Mouse (Mus musculus): ENCODE measurements at regions not wholly inside any gene's neighbourhood (a gene's known extent, or its start where the extent isn't known, plus 50 kb on each side); places are given as distances from the start of the nearest gene placed in this dataset.

GRCm38 (mm10) chr10:7271156-7271555 lies 59.1 kb upstream of the Cnksr3 start:
- no peak for TF ChIP-seq GATA1 (IDR thresholded peaks at IDR 0.05; ENCODE audit: borderline replicate concordance, low read length)
- no peak for TF ChIP-seq CTCF (IDR thresholded peaks at IDR 0.05; ENCODE audit: low read depth, low read length)
- no peak for TF ChIP-seq TAL1 (conservative IDR thresholded peaks at IDR 0.05; ENCODE audit: low read depth, low read length)
- no peak for TF ChIP-seq POLR2AphosphoS5 (IDR thresholded peaks at IDR 0.05; ENCODE audit: insufficient replicate concordance, low read depth, low read length)
